Mouse (Mus musculus) kidney, postnatal 4 days (tissue): ENCODE measurements around the gene H2-Eb1.
A peak's percentile ranks its signal among the peaks of the same experiment; 100 is the strongest.

Experiments used
- DNase-seq, 2 experiments: peaks; one replicate each; pipeline ENCODE4 v3.0.0; 2021; ENCODE audit warnings: mixed read lengths in 2 of 2

Gene H2-Eb1

DNA sequence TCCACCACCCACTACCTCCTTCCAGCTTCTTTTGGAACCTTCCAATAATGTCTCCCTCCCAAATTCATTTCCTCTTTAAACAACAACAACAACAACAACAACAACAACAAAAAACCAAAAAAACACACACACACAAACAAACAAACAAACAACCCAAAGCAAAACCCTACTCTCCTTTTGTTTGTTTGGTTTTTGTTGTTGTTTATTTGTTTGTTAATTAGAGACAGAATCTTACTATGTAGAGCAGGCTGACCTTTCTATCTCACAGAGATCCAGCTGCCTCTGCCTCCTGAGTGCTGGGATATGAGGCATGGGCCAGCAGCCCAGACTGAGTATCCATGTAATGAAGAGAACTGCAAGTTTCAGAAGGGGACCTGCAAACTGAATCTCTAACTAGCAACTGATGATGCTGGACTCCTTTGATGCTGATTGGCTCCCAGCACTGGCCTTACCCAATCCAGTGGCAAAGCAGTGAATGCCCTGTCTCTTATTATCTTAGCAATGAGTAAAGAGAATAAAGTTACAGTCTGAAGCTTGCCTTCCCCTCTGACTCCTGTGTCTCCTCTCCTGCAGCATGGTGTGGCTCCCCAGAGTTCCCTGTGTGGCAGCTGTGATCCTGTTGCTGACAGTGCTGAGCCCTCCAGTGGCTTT, at the start of gene H2-Eb1:
Gene H2-Eb1 (plus strand): TSS at position 488 of the 651 bp plus-strand sequence.
- DNase-seq: peak; percentile 85 to 90

DNA sequence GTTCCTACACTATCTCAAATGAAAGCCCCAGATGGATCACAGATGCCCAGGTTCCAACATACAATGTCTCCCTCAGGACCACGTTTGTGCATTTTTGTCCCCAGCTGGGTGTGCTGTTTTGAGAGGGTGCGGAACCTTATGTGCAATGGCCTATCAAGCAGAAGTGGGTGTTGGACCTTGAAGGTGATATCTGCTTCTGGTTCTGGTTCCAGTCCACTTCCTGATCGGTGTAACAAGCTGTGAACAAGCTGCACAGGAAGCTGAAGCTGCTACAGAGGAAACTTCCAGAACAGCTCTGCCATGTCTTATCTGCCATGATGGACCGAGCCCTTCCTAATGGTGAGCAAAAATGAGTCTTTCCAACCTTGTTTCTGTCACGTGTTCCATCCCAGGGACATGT, 49.2 kb upstream of the H2-Eb1 start:
- DNase-seq: no peak

- peak; percentile 88 to 89 for DNase-seq
These were observed 47.9 kb upstream of the H2-Eb1 start, which contains the start of gene H2-Ab1 for GRCm38 (mm10) chr17:34257594-34258375. Gene H2-Ab1 (plus strand): TSS chr17:34257689.

DNA sequence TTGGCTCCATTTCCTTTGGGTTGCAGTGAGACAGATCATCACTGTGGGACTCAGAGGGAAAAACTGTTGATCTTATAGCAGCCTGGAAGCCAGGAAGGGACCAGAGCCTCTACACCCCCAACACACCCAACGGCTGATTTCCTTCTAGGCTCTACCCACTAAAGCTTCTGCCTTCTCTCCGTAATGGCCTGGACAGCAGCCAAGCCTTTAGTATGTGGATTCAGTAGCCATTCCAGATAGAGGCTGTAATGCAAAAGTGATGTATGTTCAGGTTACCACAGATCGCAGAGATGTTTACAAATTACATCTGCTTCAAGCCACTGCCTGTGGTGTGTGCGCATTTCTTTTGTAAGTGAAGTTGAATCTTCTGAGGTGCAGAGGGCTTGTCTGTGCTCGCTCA, 45.1 kb upstream of the H2-Eb1 start:
- DNase-seq: peak; percentile 32 to 34

GRCm38 (mm10) chr17:34261502-34261901, 44.2 kb upstream of the H2-Eb1 start:
- DNase-seq: peak; percentile 73 to 85

GRCm38 (mm10) chr17:34263068-34263467, 42.6 kb upstream of the H2-Eb1 start:
- DNase-seq: peak; percentile 67 to 77

GRCm38 (mm10) chr17:34263811-34264371, 41.8 kb upstream of the H2-Eb1 start:
- DNase-seq: peak; percentile 54 to 71

- peak; percentile 44 to 57 for DNase-seq
These were observed 41.0 kb upstream of the H2-Eb1 start for GRCm38 (mm10) chr17:34264452-34265351.

DNA sequence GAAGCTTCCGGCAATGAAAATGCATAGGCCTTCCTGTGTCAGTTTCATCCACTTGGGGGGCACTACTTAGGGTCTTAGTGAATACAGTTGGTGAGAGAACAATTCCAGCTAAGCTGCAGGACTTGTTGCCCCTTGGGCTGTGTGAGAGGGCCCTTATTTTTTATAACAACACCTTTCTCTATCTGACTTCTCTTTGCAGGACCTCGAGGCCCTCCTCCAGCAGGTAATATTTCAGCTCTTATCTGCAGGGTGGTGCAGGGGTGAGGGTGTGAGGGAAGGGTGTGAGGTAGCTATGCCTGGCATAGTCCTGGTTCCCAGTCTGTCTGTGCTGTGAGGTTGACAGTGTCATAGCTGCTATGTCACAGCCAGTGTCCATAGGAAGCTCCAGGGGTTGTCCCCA, 37.4 kb upstream of the H2-Eb1 start:
- no peak for DNase-seq

DNA sequence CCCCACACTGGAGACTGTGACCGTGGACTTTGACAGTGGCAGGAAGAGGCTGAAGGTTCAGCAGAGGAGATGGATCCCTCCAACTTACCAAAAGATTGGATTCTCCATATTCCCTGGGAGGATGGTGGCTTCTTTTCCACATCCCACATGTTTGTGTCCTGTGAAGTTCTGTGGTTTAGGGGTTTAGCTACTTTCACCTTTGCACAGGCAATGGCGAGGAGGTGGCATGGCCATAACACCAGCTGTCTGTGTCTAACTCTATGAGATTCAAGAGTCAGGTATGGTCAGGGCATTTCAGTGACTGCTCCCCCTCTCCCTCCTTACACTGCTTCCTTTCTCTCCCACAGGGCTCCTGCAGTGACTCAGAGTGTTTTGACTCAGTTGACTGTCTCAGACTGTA, 36.9 kb upstream of the H2-Eb1 start:
- no peak for DNase-seq

DNA sequence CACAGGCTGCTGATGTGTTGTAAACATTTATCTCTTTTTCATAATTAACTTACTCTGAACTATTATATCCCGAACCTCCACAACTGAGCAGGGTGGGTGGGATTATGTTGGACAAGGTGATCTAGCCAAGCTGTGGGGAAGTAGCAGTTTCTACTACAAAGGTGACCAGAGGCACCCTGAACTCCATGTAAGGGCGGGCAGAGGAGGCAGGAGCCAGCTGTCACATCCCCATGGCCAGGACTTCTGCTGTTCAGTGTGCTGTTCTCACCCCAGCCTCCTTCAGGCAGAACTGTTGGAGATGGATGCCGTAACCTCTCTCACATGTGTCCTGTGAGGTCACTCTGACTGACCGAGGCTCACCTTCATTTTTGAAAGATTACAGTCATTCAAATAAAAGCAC, 35.9 kb upstream of the H2-Eb1 start:
- no peak for DNase-seq

DNA sequence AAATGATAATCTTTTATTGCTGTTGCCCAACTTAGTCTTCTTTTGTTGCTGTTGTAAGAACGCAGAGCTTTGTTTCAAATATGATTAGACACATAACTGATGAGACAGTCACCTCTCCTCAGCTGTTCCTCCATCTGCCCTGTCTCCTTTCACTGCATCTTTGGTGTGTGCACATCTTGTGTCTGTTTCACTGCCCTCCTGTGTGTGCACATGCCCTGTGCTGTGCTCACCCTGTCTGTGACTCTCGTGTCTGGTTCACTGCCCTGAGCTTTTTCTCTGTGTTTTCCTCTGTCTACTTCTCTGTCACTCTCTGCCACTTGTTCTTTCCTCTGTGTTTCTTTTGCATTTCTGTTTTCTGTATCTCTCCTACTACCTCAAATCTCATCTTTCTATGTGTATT, 35.4 kb upstream of the H2-Eb1 start:
- DNase-seq: no peak

GRCm38 (mm10) chr17:34270940-34271339, 34.7 kb upstream of the H2-Eb1 start:
- DNase-seq: no peak

DNA sequence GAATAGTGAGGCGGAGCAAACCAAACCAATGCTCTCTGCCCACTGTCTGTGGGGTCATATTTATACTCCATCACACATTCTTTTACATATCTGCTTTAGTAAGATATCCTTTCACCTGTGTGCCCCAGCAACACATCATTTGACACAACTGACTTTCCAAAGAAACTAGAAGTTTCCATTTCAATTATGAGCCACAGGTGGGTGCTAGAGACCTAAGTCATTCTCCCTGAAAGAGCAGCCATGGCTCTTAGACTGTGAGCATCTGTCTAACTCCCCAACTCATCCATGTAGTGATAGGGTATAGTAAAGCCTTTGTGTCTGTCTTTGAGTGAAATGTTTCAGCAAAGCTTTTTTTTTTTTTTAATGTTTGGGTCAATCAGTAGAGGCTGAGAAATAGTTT, 33.6 kb upstream of the H2-Eb1 start:
- DNase-seq: no peak

GRCm38 (mm10) chr17:34280499-34281038, 25.1 kb upstream of the H2-Eb1 start:
- DNase-seq: no peak

- DNase-seq: no peak
These were observed 23.8 kb upstream of the H2-Eb1 start for GRCm38 (mm10) chr17:34281836-34282235.

- no peak for DNase-seq
These were observed 20.3 kb upstream of the H2-Eb1 start for GRCm38 (mm10) chr17:34285371-34285770.

DNA sequence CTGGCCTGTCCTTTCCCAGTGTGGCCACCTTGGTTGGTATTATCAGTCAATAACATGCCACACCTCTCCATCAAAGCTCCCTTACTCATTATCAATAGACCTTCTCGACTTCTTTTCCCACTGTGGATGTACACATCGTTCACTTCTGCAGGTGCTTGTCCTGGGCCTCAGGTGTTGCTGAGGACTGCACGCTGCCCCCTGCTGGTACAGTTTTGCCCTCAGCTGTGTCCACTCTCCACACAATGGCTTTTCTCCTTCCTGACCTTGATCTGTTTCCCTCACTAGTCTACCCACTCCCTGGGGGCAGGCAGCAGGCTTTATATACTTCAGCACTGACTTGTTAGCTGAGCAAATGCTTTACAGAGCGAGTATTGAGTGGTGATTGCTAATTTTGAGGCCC, 19.8 kb upstream of the H2-Eb1 start:
- DNase-seq: peak; percentile 72 to 77

- DNase-seq: no peak
These were observed 19.2 kb upstream of the H2-Eb1 start for GRCm38 (mm10) chr17:34286501-34286900.

DNA sequence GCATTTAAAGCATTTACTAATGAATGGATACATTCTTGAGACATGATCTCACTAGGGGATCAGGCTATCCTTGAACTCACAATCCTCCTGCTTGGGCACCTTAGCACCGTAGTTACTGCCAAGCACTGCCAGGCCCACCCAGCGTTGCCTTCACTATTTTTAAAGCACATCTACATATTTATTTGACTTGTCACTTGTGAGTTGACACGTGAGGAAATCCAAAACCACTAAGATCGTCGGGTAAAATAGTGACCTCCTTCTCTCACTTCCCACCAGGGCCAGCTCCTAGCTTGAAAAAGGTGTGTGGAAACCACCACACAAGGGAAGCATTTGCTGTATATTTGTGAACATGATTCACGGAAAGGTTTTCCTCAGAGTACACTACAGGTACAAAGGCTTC, 18.7 kb upstream of the H2-Eb1 start:
- no peak for DNase-seq

DNA sequence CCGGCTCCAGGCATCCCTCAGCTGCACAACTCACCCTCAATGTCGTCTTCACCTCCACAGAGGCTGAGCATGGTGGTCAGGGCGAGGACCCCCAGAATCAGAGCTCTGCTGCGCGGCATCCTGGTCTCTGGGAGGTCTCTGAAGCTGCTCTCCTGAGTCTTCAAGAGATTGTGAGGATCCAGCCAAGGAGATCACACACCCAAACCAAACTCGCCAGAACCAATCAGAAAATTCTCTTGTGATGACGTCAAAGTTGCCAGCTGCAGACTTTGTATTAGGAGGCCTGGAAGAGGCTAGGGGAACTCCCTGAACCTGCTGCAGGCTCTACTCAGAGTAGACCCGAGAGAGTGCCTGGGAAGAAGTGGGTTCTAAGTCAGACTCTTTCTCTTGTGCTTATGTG, 18.0 kb upstream of the H2-Eb1 start, which contains the start of gene H2-Aa:
Gene H2-Aa (minus strand): TSS at position 176 of the 400 bp plus-strand sequence.
- DNase-seq: peak; percentile 79 to 83

- no peak for DNase-seq
These were observed 17.5 kb upstream of the H2-Eb1 start for GRCm38 (mm10) chr17:34288131-34288530.
